Mouse (Mus musculus): Measurements from ENCODE around the gene Kdelr1. TPM values are rescaled to one million over a fixed set of nuclear protein-coding genes. Genes with fewer than 3 reads are reported as not detected.
"Not testable (repeated sequence)": the region's sequence is repeated elsewhere in the genome, so short reads cannot be mapped to it uniquely, and the experiment has no call there.

The Kdelr1 gene
- polyA plus RNA-seq, 1 experiment from 2014 or later = 81.3 TPM

DNA sequence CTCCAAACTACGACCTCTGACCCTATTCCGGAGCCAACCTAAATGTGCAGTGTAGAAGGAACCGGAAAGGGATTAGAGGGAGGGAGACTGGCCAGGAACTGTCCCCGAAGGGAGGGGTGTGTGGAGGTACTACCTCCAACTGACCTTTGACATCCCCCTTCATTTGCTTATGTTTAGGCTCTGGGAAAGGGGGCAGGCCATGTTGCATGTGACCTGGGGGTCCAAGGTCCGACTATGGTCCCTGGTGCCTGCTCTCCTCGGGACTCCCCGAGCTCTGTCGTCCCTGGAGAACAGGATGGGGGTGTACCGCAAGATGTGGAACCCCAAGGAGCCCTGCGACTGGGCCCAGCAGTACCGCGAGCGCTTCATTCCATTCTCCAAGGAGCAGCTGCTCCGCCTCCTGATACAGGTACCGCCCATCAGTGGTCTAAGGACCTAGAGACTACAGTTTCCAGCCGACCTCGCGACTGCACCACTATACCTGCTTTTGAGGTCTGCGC is 24.7 kb downstream of the Kdelr1 start:
- Histone ChIP-seq H3K4me2 (ENCODE audit: low read length) (peak overlapping the region; percentile 74), H3K27ac (peak overlapping the region; percentile 80), H3K36me3 (ENCODE audit: insufficient read depth, low read length) (no peaks in the 10 kb centered on the region), H3K4me3 (replicated peaks; ENCODE audit: low read depth, low read length) (peak overlapping the region; percentile 46), H3K4me1 (replicated peaks; ENCODE audit: insufficient read depth, low read length) (no peaks in the 10 kb centered on the region), H3K27me3 (ENCODE audit: insufficient read depth, low read length) (no peaks in the 10 kb centered on the region), H3K9ac (ENCODE audit: low read depth, low read length) (peak overlapping the region; percentile 60), H3K9me3 (replicated peaks; ENCODE audit: low read length) (no peaks in the 10 kb centered on the region)
- 2% methylated on average over 19 of the region's 19 CpGs for WGBS
- DNase-seq (ENCODE audit: low spot score) (peak; percentile 69), ATAC-seq (replicated peaks; ENCODE audit: low FRiP score, low read depth) (peak; percentile 67)
- TF ChIP-seq CTCF (IDR thresholded peaks at IDR 0.05; ENCODE audit: low read depth) = 0 out of 2 replicates have a peak, but pooled peaks have one; percentile 18

DNA sequence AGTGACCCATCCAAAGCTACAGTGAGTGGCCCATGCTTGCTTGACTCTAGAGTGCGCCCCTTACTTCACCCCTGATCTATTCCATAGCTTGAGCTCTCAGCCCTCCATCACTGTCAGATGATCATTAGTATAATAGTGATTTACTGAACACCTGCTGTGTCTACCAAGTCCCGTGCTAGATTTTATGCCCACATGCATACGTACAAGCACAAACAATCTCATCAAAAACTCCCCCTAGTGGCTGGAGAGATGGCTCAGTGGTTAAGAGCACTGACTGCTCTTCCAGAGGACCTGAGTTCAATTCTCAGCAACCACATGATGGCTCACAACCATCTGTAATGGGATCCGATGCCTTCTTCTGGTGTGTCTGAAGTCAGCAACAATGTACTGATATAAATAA is 25.6 kb downstream of the Kdelr1 start:
- peak; percentile 44 for DNase-seq (ENCODE audit: low spot score)
- H3K4me3 ChIP-seq (replicated peaks; ENCODE audit: low read depth, low read length) = not testable (repeated sequence)
- WGBS = 50% methylated on average over 4 of the region's 4 CpGs

DNA sequence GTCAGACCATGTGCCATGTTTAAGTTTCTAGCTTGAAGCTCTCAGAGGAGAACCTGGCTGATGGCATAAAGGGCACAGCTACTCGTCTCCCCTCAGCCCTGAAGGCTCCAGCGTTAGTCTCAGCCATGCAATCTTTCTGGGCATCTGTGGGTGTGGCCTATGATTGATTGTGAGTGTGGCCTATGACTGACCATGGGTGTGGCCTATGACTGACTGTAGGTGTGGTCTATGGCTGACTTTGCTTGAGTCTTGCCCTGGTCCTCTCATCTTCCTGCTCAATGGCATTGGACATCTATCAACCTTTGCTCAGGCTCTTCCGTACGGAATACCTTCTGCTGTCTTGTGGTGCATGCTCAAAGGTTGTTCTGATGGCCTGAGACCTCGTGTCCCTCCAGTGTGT is 29.0 kb downstream of the Kdelr1 start:
- no peak overlapping the region for H3K4me2 ChIP-seq (ENCODE audit: low read length)

More for the DNA sequence above, 25.6 kb downstream of the Kdelr1 start:
- H3K27ac ChIP-seq; H3K36me3 ChIP-seq (ENCODE audit: insufficient read depth, low read length); H3K9ac ChIP-seq (ENCODE audit: low read depth, low read length); H3K9me3 ChIP-seq (replicated peaks; ENCODE audit: low read length); H3K27me3 ChIP-seq (ENCODE audit: insufficient read depth, low read length); H3K4me1 ChIP-seq (replicated peaks; ENCODE audit: insufficient read depth, low read length); ATAC-seq (replicated peaks; ENCODE audit: low FRiP score, low read depth): not testable (repeated sequence)
- H3K4me2 ChIP-seq (ENCODE audit: low read length) = peak overlapping the region; percentile 74; the same call in 1 of the 2 replicates
- peak; percentile 55 for TF ChIP-seq CTCF (IDR thresholded peaks at IDR 0.05; ENCODE audit: low read depth)

DNA sequence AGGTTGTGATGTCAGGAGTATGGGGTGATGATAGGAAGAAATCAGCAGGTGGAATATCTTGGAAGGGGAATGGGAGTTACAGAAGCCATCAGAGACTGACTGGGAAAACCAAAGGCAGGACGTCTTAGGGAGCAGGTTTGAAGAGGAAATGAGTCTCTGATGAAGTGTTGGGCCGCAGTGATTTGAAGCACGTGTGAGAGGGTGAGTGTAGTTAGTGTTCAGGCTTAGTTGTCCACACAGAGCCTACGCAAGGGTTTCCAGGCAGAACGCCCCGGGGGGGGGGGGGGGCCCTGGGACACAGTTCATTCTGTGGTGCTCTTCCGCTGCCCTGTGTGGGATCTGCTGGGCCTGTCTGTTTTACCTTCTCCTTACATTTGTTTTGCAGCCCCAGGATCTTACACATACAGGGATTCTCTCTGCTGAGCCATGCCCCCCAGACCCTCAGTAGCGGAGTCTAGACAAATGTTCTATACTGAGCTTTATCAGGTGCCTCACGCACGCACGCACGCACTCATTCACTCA is 30.0 kb downstream of the Kdelr1 start:
- no peak overlapping the region for H3K4me3 ChIP-seq (replicated peaks; ENCODE audit: low read depth, low read length)
- no peak overlapping the region for H3K4me2 ChIP-seq (ENCODE audit: low read length)
- no peaks in the 10 kb centered on the region for H3K27me3 ChIP-seq (ENCODE audit: insufficient read depth, low read length)
- DNase-seq (ENCODE audit: low spot score) = no peak
- ATAC-seq (replicated peaks; ENCODE audit: low FRiP score, low read depth) = no peak
- H3K9me3 ChIP-seq (replicated peaks; ENCODE audit: low read length) = no peaks in the 10 kb centered on the region
- no peak overlapping the region for H3K9ac ChIP-seq (ENCODE audit: low read depth, low read length)
- H3K27ac ChIP-seq = peak overlapping the region; percentile 36; the same call in 1 of the 2 replicates
- H3K4me1 ChIP-seq (replicated peaks; ENCODE audit: insufficient read depth, low read length) = no peaks in the 10 kb centered on the region
- H3K36me3 ChIP-seq (ENCODE audit: insufficient read depth, low read length) = no peaks in the 10 kb centered on the region
- no peak for TF ChIP-seq CTCF (IDR thresholded peaks at IDR 0.05; ENCODE audit: low read depth)
- WGBS = 70% methylated on average over 12 of the region's 12 CpGs

More for the DNA sequence above, 29.0 kb downstream of the Kdelr1 start:
- Histone ChIP-seq H3K4me3 (replicated peaks; ENCODE audit: low read depth, low read length) (no peak overlapping the region), H3K9ac (ENCODE audit: low read depth, low read length) (no peak overlapping the region), H3K9me3 (replicated peaks; ENCODE audit: low read length) (no peaks in the 10 kb centered on the region), H3K4me1 (replicated peaks; ENCODE audit: insufficient read depth, low read length) (no peaks in the 10 kb centered on the region), H3K36me3 (ENCODE audit: insufficient read depth, low read length) (no peaks in the 10 kb centered on the region), H3K27ac (no peak overlapping the region), H3K27me3 (ENCODE audit: insufficient read depth, low read length) (no peaks in the 10 kb centered on the region)
- ATAC-seq (replicated peaks; ENCODE audit: low FRiP score, low read depth) (peak; percentile 34), DNase-seq (ENCODE audit: low spot score) (peak; percentile 62)
- 43% methylated on average over 5 of the region's 5 CpGs for WGBS
- no peak for TF ChIP-seq CTCF (IDR thresholded peaks at IDR 0.05; ENCODE audit: low read depth)

DNA sequence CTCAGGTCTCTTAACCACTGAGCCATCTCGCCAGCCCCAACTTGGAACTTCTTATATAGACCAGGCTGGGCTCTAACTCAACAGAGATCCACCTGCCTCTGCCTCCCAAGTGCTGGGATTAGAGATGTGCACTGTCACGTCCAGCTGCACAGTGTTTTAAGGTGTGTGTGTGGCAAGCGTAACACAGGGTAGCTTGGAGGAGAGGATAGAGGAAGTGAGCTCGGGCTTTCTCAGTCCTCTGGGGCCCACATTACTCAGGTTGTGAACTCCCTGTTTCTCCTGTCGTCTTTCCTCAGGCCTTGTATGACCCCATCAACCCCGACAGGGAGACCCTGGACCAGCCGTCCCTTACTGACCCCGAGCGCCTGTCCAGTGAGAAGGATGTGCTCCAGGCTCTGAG is 34.0 kb downstream of the Kdelr1 start:
- Histone ChIP-seq H3K27ac (no peak overlapping the region), H3K27me3 (ENCODE audit: insufficient read depth, low read length) (no peaks in the 10 kb centered on the region), H3K4me1 (replicated peaks; ENCODE audit: insufficient read depth, low read length) (no peaks in the 10 kb centered on the region), H3K9ac (ENCODE audit: low read depth, low read length) (no peak overlapping the region), H3K9me3 (replicated peaks; ENCODE audit: low read length) (no peaks in the 10 kb centered on the region), H3K36me3 (ENCODE audit: insufficient read depth, low read length) (no peaks in the 10 kb centered on the region; the same call in 1 of the 2 replicates), H3K4me3 (replicated peaks; ENCODE audit: low read depth, low read length) (no peak overlapping the region), H3K4me2 (ENCODE audit: low read length) (no peak overlapping the region)
- ATAC-seq (replicated peaks; ENCODE audit: low FRiP score, low read depth) = no peak
- 83% methylated on average over 9 of the region's 9 CpGs for WGBS
- DNase-seq (ENCODE audit: low spot score) = no peak
- no peak for TF ChIP-seq CTCF (IDR thresholded peaks at IDR 0.05; ENCODE audit: low read depth)

DNA sequence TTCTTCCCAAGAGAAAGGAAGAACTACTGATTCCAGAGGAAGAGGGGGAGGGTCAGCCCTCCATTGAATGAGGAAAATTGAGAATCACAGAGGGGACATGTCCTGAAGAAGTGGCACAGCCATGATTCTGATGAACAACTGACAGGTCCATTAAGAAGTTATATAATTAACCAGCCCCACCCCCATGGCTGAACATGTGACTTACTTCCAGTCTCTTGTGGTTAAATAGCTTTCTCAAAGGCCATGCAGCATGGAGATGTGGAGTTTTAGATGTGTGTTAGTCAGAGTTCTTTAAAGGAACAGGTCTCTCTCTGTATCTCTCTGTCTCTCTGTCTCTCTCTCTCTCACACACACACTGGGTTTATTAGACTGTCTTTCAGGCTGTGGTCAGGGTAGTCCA is 35.8 kb downstream of the Kdelr1 start:
- Histone ChIP-seq H3K9ac (ENCODE audit: low read depth, low read length) (no peak overlapping the region), H3K27ac (no peak overlapping the region), H3K4me2 (ENCODE audit: low read length) (no peak overlapping the region), H3K9me3 (replicated peaks; ENCODE audit: low read length) (no peaks in the 10 kb centered on the region), H3K27me3 (ENCODE audit: insufficient read depth, low read length) (no peaks in the 10 kb centered on the region), H3K4me3 (replicated peaks; ENCODE audit: low read depth, low read length) (no peak overlapping the region), H3K4me1 (replicated peaks; ENCODE audit: insufficient read depth, low read length) (no peaks in the 10 kb centered on the region), H3K36me3 (ENCODE audit: insufficient read depth, low read length) (no peaks in the 10 kb centered on the region; the same call in 1 of the 2 replicates)
- TF ChIP-seq CTCF (IDR thresholded peaks at IDR 0.05; ENCODE audit: low read depth) = no peak
- DNase-seq (ENCODE audit: low spot score) = no peak
- no peak for ATAC-seq (replicated peaks; ENCODE audit: low FRiP score, low read depth)

DNA sequence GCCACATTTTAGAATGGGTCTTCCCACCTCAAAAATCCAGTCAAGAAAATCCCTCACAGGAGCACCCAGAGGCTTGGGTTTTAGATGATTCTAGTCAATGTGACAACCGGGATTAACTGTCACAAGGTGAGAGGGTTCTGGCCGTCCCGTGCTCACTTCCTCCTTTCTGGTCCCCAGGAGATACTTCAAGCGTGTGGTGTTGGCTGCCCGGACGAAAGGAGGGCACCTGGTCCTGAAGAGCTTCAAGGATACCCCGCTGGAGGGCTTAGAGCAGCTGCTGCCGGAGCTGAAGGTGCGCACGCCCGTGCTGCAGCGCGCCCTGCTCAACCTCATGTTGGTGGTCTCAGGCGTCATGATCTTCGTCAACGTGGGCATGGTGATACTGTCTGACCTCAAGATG is 36.6 kb downstream of the Kdelr1 start:
- no peak for TF ChIP-seq CTCF (IDR thresholded peaks at IDR 0.05; ENCODE audit: low read depth)
- H3K4me1 ChIP-seq (replicated peaks; ENCODE audit: insufficient read depth, low read length) = no peaks in the 10 kb centered on the region
- H3K9me3 ChIP-seq (replicated peaks; ENCODE audit: low read length) = no peaks in the 10 kb centered on the region
- DNase-seq (ENCODE audit: low spot score) (no peak), ATAC-seq (replicated peaks; ENCODE audit: low FRiP score, low read depth) (no peak)
- no peaks in the 10 kb centered on the region; the same call in 1 of the 2 replicates for H3K36me3 ChIP-seq (ENCODE audit: insufficient read depth, low read length)
- no peak overlapping the region for H3K4me3 ChIP-seq (replicated peaks; ENCODE audit: low read depth, low read length)
- H3K4me2 ChIP-seq (ENCODE audit: low read length) = no peak overlapping the region
- no peak overlapping the region for H3K27ac ChIP-seq
- WGBS = 96% methylated on average over 16 of the region's 16 CpGs
- H3K9ac ChIP-seq (ENCODE audit: low read depth, low read length) = no peak overlapping the region
- no peaks in the 10 kb centered on the region for H3K27me3 ChIP-seq (ENCODE audit: insufficient read depth, low read length)

Data from kidney, postnatal 0 days (tissue).